Comparison of ENCODE assay signal across 8 mouse cellular contexts in the genomic region with DNA sequence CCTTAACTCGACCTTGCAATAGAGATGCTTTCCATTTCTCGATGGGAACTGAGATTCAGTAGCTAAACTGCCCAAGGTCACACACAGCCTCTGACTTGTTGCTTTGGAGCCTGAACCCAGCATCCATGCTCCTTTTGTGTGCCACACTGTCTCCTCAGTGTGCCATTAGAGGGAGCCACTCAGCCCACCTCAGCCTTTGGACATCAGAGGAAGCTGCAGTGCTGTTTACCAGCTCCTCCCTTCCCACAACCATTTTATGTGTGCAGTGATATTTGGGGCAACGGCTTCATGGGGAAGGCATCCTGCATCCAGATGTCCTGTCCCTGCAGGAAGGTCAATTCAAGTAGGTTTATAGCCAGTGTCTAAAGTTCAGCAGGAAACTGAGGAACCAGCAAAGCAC. TPM values are rescaled to one million over a fixed set of nuclear protein-coding genes. Genes with fewer than 3 reads are reported as not detected.
DNase-seq lines count a peak whose midpoint lies in the region; ATAC-seq and TF ChIP-seq lines count a peak whose summit lies in the region.

No protein-coding gene starts in this region.

- no peak for TF ChIP-seq POLR2A in CH12.LX (IDR thresholded peaks at IDR 0.05; ENCODE audit: low read depth, low read length)

- no peak overlapping the region for H3K4me2 ChIP-seq in intestine, postnatal 0 days (replicated peaks; ENCODE audit: low read depth)
- no peak overlapping the region for H3K4me2 ChIP-seq in intestine, embryonic 16.5 days (ENCODE audit: low read depth, low read length)
- peak overlapping the region; percentile 37; the same call in 1 of the 2 replicates for H3K4me2 ChIP-seq in CH12.LX (ENCODE audit: insufficient read depth, low read depth, poor library complexity, severe bottlenecking)
- no peak overlapping the region for H3K4me2 ChIP-seq in liver, embryonic 12.5 days
- no peak overlapping the region for H3K4me2 ChIP-seq in hindbrain, embryonic 13.5 days

- H3K4me1 ChIP-seq in intestine, postnatal 0 days (replicated peaks; ENCODE audit: control insufficient read depth, insufficient read depth, low read length), result 0 out of 2 replicates have a peak, but pooled peaks cover 3% of the 10 kb centered on the region
- no peaks in the 10 kb centered on the region for H3K4me1 ChIP-seq in intestine, embryonic 16.5 days (ENCODE audit: control insufficient read depth, insufficient read depth, low read length)
- H3K4me1 ChIP-seq in CH12.LX (ENCODE audit: control insufficient read depth in 1 of 2, insufficient read depth in 2 of 2), result peaks cover 0 to 12% of the 10 kb centered on the region in 2 experiments; a peak in 2 of 4 replicates
- peaks cover 51% of the 10 kb centered on the region for H3K4me1 ChIP-seq in liver, embryonic 12.5 days
- no peaks in the 10 kb centered on the region for H3K4me1 ChIP-seq in hindbrain, embryonic 13.5 days (replicated peaks)
- no peaks in the 10 kb centered on the region for H3K4me1 ChIP-seq in heart, embryonic 10.5 days

- no peak overlapping the region for H3K9ac ChIP-seq in intestine, postnatal 0 days (ENCODE audit: low read depth, low read length)
- no peak overlapping the region for H3K9ac ChIP-seq in intestine, embryonic 16.5 days (ENCODE audit: low read depth, low read length)
- 0 out of 2 replicates have a peak overlapping the region, but pooled peaks have one; percentile 5 for H3K9ac ChIP-seq in CH12.LX (ENCODE audit: insufficient read depth, low read depth)
- H3K9ac ChIP-seq in liver, embryonic 12.5 days, result no peak overlapping the region
- H3K9ac ChIP-seq in hindbrain, embryonic 13.5 days, result no peak overlapping the region

- in situ Hi-C loops in CH12.LX (cut with MboI; ENCODE audit: low pct_ligation_motif_present, low pct_unique_long_range_greater_than_20kb, low sequenced_read_pairs), result no loop called here

- peak; percentile 73 for TF ChIP-seq CTCF in intestine, postnatal 0 days (IDR thresholded peaks at IDR 0.05; ENCODE audit: low read depth)
- peak; percentile 28 to 77; a peak in 2 of 4 replicates for TF ChIP-seq CTCF in CH12.LX (conservative IDR thresholded peaks at IDR 0.05 in 1 of 2, IDR thresholded peaks at IDR 0.05 in 1 of 2; ENCODE audit: low read depth in 2 of 2, low read length in 2 of 2)

- H3K36me3 ChIP-seq in intestine, postnatal 0 days (ENCODE audit: control insufficient read depth, insufficient read depth), result no peaks in the 10 kb centered on the region
- H3K36me3 ChIP-seq in intestine, embryonic 16.5 days (ENCODE audit: control insufficient read depth, insufficient read depth, low read length), result no peaks in the 10 kb centered on the region
- no peaks in the 10 kb centered on the region for H3K36me3 ChIP-seq in CH12.LX (replicated peaks in 1 of 2; ENCODE audit: control insufficient read depth in 1 of 2, insufficient read depth in 1 of 2, low read length in 1 of 2)
- no peaks in the 10 kb centered on the region for H3K36me3 ChIP-seq in liver, embryonic 12.5 days
- H3K36me3 ChIP-seq in hindbrain, embryonic 13.5 days, result no peaks in the 10 kb centered on the region
- no peaks in the 10 kb centered on the region for H3K36me3 ChIP-seq in heart, embryonic 10.5 days

- 42% methylated on average over 3 of the region's 3 CpGs for WGBS in intestine, postnatal 0 days
- 44% methylated on average over 3 of the region's 3 CpGs for WGBS in intestine, embryonic 16.5 days
- WGBS in liver, embryonic 12.5 days (ENCODE audit: insufficient replicate concordance), result 29% methylated on average over 3 of the region's 3 CpGs
- 49% methylated on average over 3 of the region's 3 CpGs for WGBS in hindbrain, embryonic 13.5 days
- 32% methylated on average over 3 of the region's 3 CpGs for WGBS in heart, embryonic 10.5 days

- TF ChIP-seq EP300 in CH12.LX (IDR thresholded peaks at IDR 0.05; ENCODE audit: low read length), result no peak

- peak; percentile 65 for TF ChIP-seq RAD21 in CH12.LX (IDR thresholded peaks at IDR 0.05; ENCODE audit: low read depth, low read length)

- H3K9me3 ChIP-seq in intestine, postnatal 0 days (ENCODE audit: control insufficient read depth), result no peaks in the 10 kb centered on the region
- no peaks in the 10 kb centered on the region for H3K9me3 ChIP-seq in intestine, embryonic 16.5 days (ENCODE audit: control insufficient read depth, low read length)
- H3K9me3 ChIP-seq in CH12.LX (replicated peaks; ENCODE audit: low read length), result no peaks in the 10 kb centered on the region
- H3K9me3 ChIP-seq in liver, embryonic 12.5 days (replicated peaks), result 0 out of 2 replicates have a peak, but pooled peaks cover under 1% of the 10 kb centered on the region
- H3K9me3 ChIP-seq in hindbrain, embryonic 13.5 days, result no peaks in the 10 kb centered on the region
- 0 out of 2 replicates have a peak, but pooled peaks cover under 1% of the 10 kb centered on the region for H3K9me3 ChIP-seq in heart, embryonic 10.5 days

- ATAC-seq in intestine, postnatal 0 days, result no peak
- ATAC-seq in intestine, embryonic 16.5 days, result no peak
- ATAC-seq in liver, embryonic 12.5 days, result peak; percentile 49; the same call in 1 of the 2 replicates
- ATAC-seq in hindbrain, embryonic 13.5 days (ENCODE audit: low FRiP score), result no peak

- peak; percentile 57 for DNase-seq in CH12.LX (ENCODE audit: extremely low read depth)
- DNase-seq in brain, adult 2 months (ENCODE audit: low read depth, low spot score), result peak; percentile 48
- DNase-seq in spleen, postnatal 4 days (ENCODE audit: low spot score in 2 of 2), result peak; percentile 42 to 70
- no peak for DNase-seq in heart, embryonic 10.5 days (ENCODE audit: low spot score)

- dilution Hi-C loops in CH12.LX (cut with MboI; ENCODE audit: extremely low pct_ligation_motif_present, extremely low pct_unique_long_range_greater_than_20kb, low sequenced_read_pairs), result no loop called here

- no peak overlapping the region for H3K4me3 ChIP-seq in intestine, postnatal 0 days (ENCODE audit: low read depth, low read length)
- H3K4me3 ChIP-seq in intestine, embryonic 16.5 days (ENCODE audit: low read length), result no peak overlapping the region
- H3K4me3 ChIP-seq in CH12.LX (replicated peaks in 1 of 3; ENCODE audit: low read depth in 2 of 3, low read length in 2 of 3, poor library complexity in 1 of 3), result no peak overlapping the region
- no peak overlapping the region for H3K4me3 ChIP-seq in liver, embryonic 12.5 days
- H3K4me3 ChIP-seq in hindbrain, embryonic 13.5 days, result no peak overlapping the region
- no peak overlapping the region for H3K4me3 ChIP-seq in heart, embryonic 10.5 days

- H3K79me2 ChIP-seq in CH12.LX (replicated peaks; ENCODE audit: control insufficient read depth, extremely low read depth, insufficient read depth, poor library complexity, severe bottlenecking), result no peaks in the 10 kb centered on the region

- H3K27ac ChIP-seq in intestine, postnatal 0 days (ENCODE audit: low read depth, low read length), result no peak overlapping the region
- no peak overlapping the region for H3K27ac ChIP-seq in intestine, embryonic 16.5 days (ENCODE audit: low read length)
- H3K27ac ChIP-seq in CH12.LX (ENCODE audit: insufficient read depth, low read depth), result no peak overlapping the region
- H3K27ac ChIP-seq in liver, embryonic 12.5 days, result 0 out of 2 replicates have a peak overlapping the region, but pooled peaks have one; percentile 41
- H3K27ac ChIP-seq in hindbrain, embryonic 13.5 days, result no peak overlapping the region
- no peak overlapping the region for H3K27ac ChIP-seq in heart, embryonic 10.5 days

- H3K27me3 ChIP-seq in intestine, postnatal 0 days (replicated peaks; ENCODE audit: control insufficient read depth, insufficient read depth, low read length), result no peaks in the 10 kb centered on the region
- H3K27me3 ChIP-seq in intestine, embryonic 16.5 days (replicated peaks; ENCODE audit: control insufficient read depth, insufficient read depth, low read length), result no peaks in the 10 kb centered on the region
- no peaks in the 10 kb centered on the region for H3K27me3 ChIP-seq in CH12.LX (replicated peaks)
- no peaks in the 10 kb centered on the region for H3K27me3 ChIP-seq in liver, embryonic 12.5 days (replicated peaks)
- H3K27me3 ChIP-seq in hindbrain, embryonic 13.5 days, result no peaks in the 10 kb centered on the region
- no peaks in the 10 kb centered on the region for H3K27me3 ChIP-seq in heart, embryonic 10.5 days (ENCODE audit: insufficient read depth, poor library complexity, severe bottlenecking)

TF ChIP-seq in CH12.LX, 34 proteins besides CTCF, POLR2A, EP300 and RAD21 (continues in another document):
- TF ChIP-seq RCOR1 (conservative IDR thresholded peaks at IDR 0.05; ENCODE audit: low read depth, low read length), result no peak

RNA-seq across cellular contexts. Expression of gene Calr4, which starts 17.3 kb away (rescaled TPM):
- polyA plus RNA-seq in intestine, postnatal 0 days (2015; fragmentation: Nextera tagmentation; extraction: Ambion mirVana), result 0.05 TPM in 1 of 2 replicates, not detected in the other
- polyA plus RNA-seq in intestine, embryonic 16.5 days (2015; fragmentation: Nextera tagmentation; extraction: Ambion mirVana), result 0.16 TPM in 1 of 2 replicates, not detected in the other
- total RNA-seq in CH12.LX (2012; rRNA removed), result not detected in 2 replicates
- not detected in 2 replicates for total RNA-seq in CH12.LX (2014; rRNA removed)
- polyA plus RNA-seq in CH12.LX (2012; ENCODE audit: insufficient read length, low read depth), result not detected in 2 replicates
- not detected in 2 replicates for polyA plus RNA-seq in liver, embryonic 12.5 days (2016; fragmentation: Nextera tagmentation; extraction: Ambion mirVana)
- 2.1 and 2.2 TPM in 2 replicates for polyA plus RNA-seq in hindbrain, embryonic 13.5 days (2015; fragmentation: Nextera tagmentation; extraction: Ambion mirVana)
- 0.11 and 0.15 TPM in 2 replicates for polyA plus RNA-seq in heart, embryonic 10.5 days (2016; fragmentation: Nextera tagmentation; extraction: Ambion mirVana)

RNA-seq across cellular contexts. Expression of gene Eps15, which starts 28.5 kb away (rescaled TPM):
- polyA plus RNA-seq in intestine, postnatal 0 days (2015; fragmentation: Nextera tagmentation; extraction: Ambion mirVana), result 18.3 and 19.5 TPM in 2 replicates
- 26.4 and 27.9 TPM in 2 replicates for polyA plus RNA-seq in intestine, embryonic 16.5 days (2015; fragmentation: Nextera tagmentation; extraction: Ambion mirVana)
- 23.4 and 24.8 TPM in 2 replicates for total RNA-seq in CH12.LX (2012; rRNA removed)
- total RNA-seq in CH12.LX (2014; rRNA removed), result 39.6 and 41.5 TPM in 2 replicates
- 54.5 and 60.4 TPM in 2 replicates for polyA plus RNA-seq in CH12.LX (2012; ENCODE audit: insufficient read length, low read depth)
- polyA plus RNA-seq in liver, embryonic 12.5 days (2016; fragmentation: Nextera tagmentation; extraction: Ambion mirVana), result 53.0 and 54.2 TPM in 2 replicates
- polyA plus RNA-seq in hindbrain, embryonic 13.5 days (2015; fragmentation: Nextera tagmentation; extraction: Ambion mirVana), result 68.8 and 69.1 TPM in 2 replicates
- 32.6 and 37.3 TPM in 2 replicates for polyA plus RNA-seq in heart, embryonic 10.5 days (2016; fragmentation: Nextera tagmentation; extraction: Ambion mirVana)

RNA-seq across cellular contexts. Expression of gene Osbpl9, which starts 49.5 kb away (rescaled TPM):
- polyA plus RNA-seq in intestine, postnatal 0 days (2015; fragmentation: Nextera tagmentation; extraction: Ambion mirVana), result 32.5 and 34.4 TPM in 2 replicates
- polyA plus RNA-seq in intestine, embryonic 16.5 days (2015; fragmentation: Nextera tagmentation; extraction: Ambion mirVana), result 50.4 and 53.5 TPM in 2 replicates
- total RNA-seq in CH12.LX (2012; rRNA removed) (51.6 and 55.5 TPM in 2 replicates), CH12.LX (2014; rRNA removed) (59.2 and 66.0 TPM in 2 replicates)
- polyA plus RNA-seq in CH12.LX (2012; ENCODE audit: insufficient read length, low read depth), result 73.5 and 77.0 TPM in 2 replicates
- 32.8 and 33.3 TPM in 2 replicates for polyA plus RNA-seq in liver, embryonic 12.5 days (2016; fragmentation: Nextera tagmentation; extraction: Ambion mirVana)
- polyA plus RNA-seq in hindbrain, embryonic 13.5 days (2015; fragmentation: Nextera tagmentation; extraction: Ambion mirVana), result 90.1 and 92.1 TPM in 2 replicates
- polyA plus RNA-seq in heart, embryonic 10.5 days (2016; fragmentation: Nextera tagmentation; extraction: Ambion mirVana), result 41.1 and 43.5 TPM in 2 replicates
